Mouse (Mus musculus) thymus, postnatal 4 days (tissue): ENCODE data around the gene Ehmt1.

Source experiments
- DNase-seq: peaks from one replicate; pipeline ENCODE4 v3.0.0; 2021

Ehmt1 gene

GRCm38 (mm10) chr2:24918930-24919838 is at the start of gene Ehmt1:
Ehmt1 (minus strand) TSS chr2:24919614.
- DNase-seq = peak; percentile 97

- DNase-seq = peak; percentile 94
Observed at GRCm38 (mm10) chr2:24962304-24963000, 43.0 kb upstream of the Ehmt1 start, which contains the start of gene Dph7. Dph7 (plus strand) TSS chr2:24962400.

- DNase-seq = peak; percentile 21
Observed at GRCm38 (mm10) chr2:24960910-24961309, 41.5 kb upstream of the Ehmt1 start.

GRCm38 (mm10) chr2:24952537-24953055 is 33.2 kb upstream of the Ehmt1 start:
- no peak for DNase-seq

GRCm38 (mm10) chr2:24950189-24950535 is 30.7 kb upstream of the Ehmt1 start:
- DNase-seq = peak; percentile 39

- DNase-seq = peak; percentile 99
Observed at GRCm38 (mm10) chr2:24949421-24950188, 30.2 kb upstream of the Ehmt1 start, which contains the start of gene Zmynd19. Zmynd19 (plus strand) TSS chr2:24949792.

- peak; percentile 36 for DNase-seq
Observed at GRCm38 (mm10) chr2:24944304-24944703, 24.9 kb upstream of the Ehmt1 start.

GRCm38 (mm10) chr2:24942092-24942491 is 22.7 kb upstream of the Ehmt1 start:
- DNase-seq = no peak

GRCm38 (mm10) chr2:24935057-24935796 is 15.8 kb upstream of the Ehmt1 start, which contains the start of gene Arrdc1:
Arrdc1 (minus strand) TSS chr2:24935252.
- DNase-seq = peak; percentile 95

- DNase-seq = no peak
Observed at GRCm38 (mm10) chr2:24934441-24934963, 15.1 kb upstream of the Ehmt1 start.

- DNase-seq = no peak
Observed at GRCm38 (mm10) chr2:24929593-24929992, 10.2 kb upstream of the Ehmt1 start.

GRCm38 (mm10) chr2:24929119-24929518 is 9.7 kb upstream of the Ehmt1 start:
- no peak for DNase-seq

- DNase-seq = no peak
Observed at GRCm38 (mm10) chr2:24927810-24928479, 8.5 kb upstream of the Ehmt1 start.

- DNase-seq = no peak
Observed at GRCm38 (mm10) chr2:24926965-24927358, 7.5 kb upstream of the Ehmt1 start.

- DNase-seq = no peak
Observed at GRCm38 (mm10) chr2:24926345-24926964, 7.0 kb upstream of the Ehmt1 start.

- DNase-seq = no peak
Observed at GRCm38 (mm10) chr2:24925284-24925683, 5.9 kb upstream of the Ehmt1 start.

- DNase-seq = no peak
Observed at GRCm38 (mm10) chr2:24923561-24923960, 4.1 kb upstream of the Ehmt1 start.

GRCm38 (mm10) chr2:24919839-24920175 is 393 bp upstream of the Ehmt1 start:
- no peak for DNase-seq

GRCm38 (mm10) chr2:24914762-24915161 is 4.7 kb downstream of the Ehmt1 start:
- DNase-seq = no peak

- DNase-seq = no peak
Observed at GRCm38 (mm10) chr2:24912589-24912988, 6.8 kb downstream of the Ehmt1 start.

- no peak for DNase-seq
Observed at GRCm38 (mm10) chr2:24912189-24912588, 7.2 kb downstream of the Ehmt1 start.
